Mouse (Mus musculus) gastrocnemius, adult 2 months (tissue): ENCODE data around the gene Stx8. TPM values are rescaled to one million over a fixed set of nuclear protein-coding genes. Genes with fewer than 3 reads are reported as not detected.

Source experiments
- DNase-seq: peaks from one replicate; pipeline ENCODE4 v3.0.0; 2022
- H3K27ac ChIP-seq: fragments of 200-600 bp; 2 replicates; pipeline ENCODE4 v1.8.1; 2022; ENCODE audit warnings: mild to moderate bottlenecking
- H3K4me3 ChIP-seq: fragments of 200-600 bp; 2 replicates; pipeline ENCODE4 v1.8.1; 2022; ENCODE audit warnings: mild to moderate bottlenecking, moderate library complexity
- CTCF ChIP-seq: fragments of 200-600 bp; IDR thresholded peaks from 2 replicates; pipeline ENCODE4 v1.8.1; 2022; ENCODE audit warnings: antibody characterized with exemption, mild to moderate bottlenecking, moderate library complexity
- intact Hi-C: fragments of 180-260 bp; cut with DNase I; formaldehyde crosslinking; loops from one replicate; pipeline ENCODE4 v1.15.1; 2025
- total RNA-seq, 2 experiments: library from RNA; stranded (reverse); gene quantifications; 2 replicates each; pipeline ENCODE4 v1.2.3; 2021

Stx8 gene
- total RNA-seq, 2 experiments from 2014 or later: 21.0 to 25.9 TPM

- DNase-seq: no peak
- TF ChIP-seq CTCF: no peak
- intact Hi-C loops: no loop called here
- Histone ChIP-seq H3K4me3 (no peak overlapping the region), H3K27ac (no peak overlapping the region)
These were observed 153.1 kb downstream of the Stx8 start for GRCm38 (mm10) chr11:68119136-68119535.

GRCm38 (mm10) chr11:68121260-68121659 lies 155.3 kb downstream of the Stx8 start:
- intact Hi-C loops: no loop called here
- DNase-seq: no peak

GRCm38 (mm10) chr11:68121660-68122059 lies 155.7 kb downstream of the Stx8 start:
- intact Hi-C loops: no loop called here
- no peak for DNase-seq
- Histone ChIP-seq H3K27ac (no peak overlapping the region), H3K4me3 (no peak overlapping the region)
- no peak for TF ChIP-seq CTCF

More at GRCm38 (mm10) chr11:68121260-68121659, 155.3 kb downstream of the Stx8 start:
- H3K4me3 ChIP-seq: no peak overlapping the region
- no peak overlapping the region for H3K27ac ChIP-seq
- no peak for TF ChIP-seq CTCF

GRCm38 (mm10) chr11:68126071-68126470 lies 160.1 kb downstream of the Stx8 start:
- H3K4me3 ChIP-seq: no peak overlapping the region
- H3K27ac ChIP-seq: no peak overlapping the region
- TF ChIP-seq CTCF: no peak
- intact Hi-C loops: no loop called here
- DNase-seq: no peak

- Histone ChIP-seq H3K27ac (no peak overlapping the region), H3K4me3 (no peak overlapping the region)
- no peak for TF ChIP-seq CTCF
- DNase-seq: no peak
- intact Hi-C loops: no loop called here
These were observed 168.5 kb downstream of the Stx8 start for GRCm38 (mm10) chr11:68134494-68134893.

- no peak for DNase-seq
- no peak overlapping the region for H3K4me3 ChIP-seq
- no peak overlapping the region for H3K27ac ChIP-seq
- intact Hi-C loops: no loop called here
- TF ChIP-seq CTCF: no peak
These were observed 169.4 kb downstream of the Stx8 start for GRCm38 (mm10) chr11:68135350-68135749.

GRCm38 (mm10) chr11:68136687-68137086 lies 170.7 kb downstream of the Stx8 start:
- Histone ChIP-seq H3K4me3 (no peak overlapping the region), H3K27ac (no peak overlapping the region)
- TF ChIP-seq CTCF: no peak
- intact Hi-C loops: no loop called here
- no peak for DNase-seq

- intact Hi-C loops: no loop called here
- TF ChIP-seq CTCF: no peak
- Histone ChIP-seq H3K27ac (no peak overlapping the region), H3K4me3 (no peak overlapping the region)
- DNase-seq: no peak
These were observed 176.3 kb downstream of the Stx8 start for GRCm38 (mm10) chr11:68142296-68142695.

GRCm38 (mm10) chr11:68144235-68145065 lies 178.5 kb downstream of the Stx8 start:
- Histone ChIP-seq H3K4me3 (no peak overlapping the region), H3K27ac (no peak overlapping the region)
- no peak for TF ChIP-seq CTCF
- intact Hi-C loops: no loop called here
- no peak for DNase-seq

GRCm38 (mm10) chr11:68145066-68145585 lies 179.1 kb downstream of the Stx8 start:
- Histone ChIP-seq H3K27ac (no peak overlapping the region), H3K4me3 (no peak overlapping the region)
- intact Hi-C loops: no loop called here
- no peak for DNase-seq
- no peak for TF ChIP-seq CTCF

- TF ChIP-seq CTCF: no peak
- no peak for DNase-seq
- intact Hi-C loops: no loop called here
- H3K27ac ChIP-seq: no peak overlapping the region
- H3K4me3 ChIP-seq: no peak overlapping the region
These were observed 179.8 kb downstream of the Stx8 start for GRCm38 (mm10) chr11:68145586-68146455.

GRCm38 (mm10) chr11:68146456-68146851 lies 180.5 kb downstream of the Stx8 start:
- intact Hi-C loops: no loop called here
- DNase-seq: no peak
- H3K4me3 ChIP-seq: no peak overlapping the region
- no peak overlapping the region for H3K27ac ChIP-seq
- no peak for TF ChIP-seq CTCF

- intact Hi-C loops: no loop called here
- Histone ChIP-seq H3K27ac (no peak overlapping the region), H3K4me3 (no peak overlapping the region)
- DNase-seq: no peak
- TF ChIP-seq CTCF: no peak
These were observed 184.9 kb downstream of the Stx8 start for GRCm38 (mm10) chr11:68150938-68151337.
